9 mouse cellular contexts compared by ENCODE assay signal in the genomic region with DNA sequence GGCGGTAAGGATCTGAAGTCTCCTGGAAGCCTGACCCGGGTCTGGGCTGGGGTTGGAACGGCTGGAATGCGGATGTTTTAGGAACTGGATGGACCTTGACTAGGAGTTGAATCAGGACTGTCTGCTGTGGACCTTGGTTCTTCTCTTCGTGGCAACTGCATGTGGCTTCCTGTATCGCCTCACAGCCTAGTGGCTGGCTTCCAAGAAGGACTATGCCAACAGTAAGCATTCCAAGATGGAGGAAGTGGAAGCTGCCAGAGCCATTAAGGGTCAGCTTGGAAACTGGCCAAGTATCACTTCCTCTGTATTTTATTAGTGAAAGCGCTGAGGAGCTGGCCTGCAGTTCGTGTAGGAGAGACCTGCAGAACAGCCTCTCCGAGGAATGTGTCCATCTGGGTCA.
DNase-seq lines count a peak whose midpoint lies in the region; ATAC-seq lines count a peak whose summit lies in the region.
"Had no signal": no experiment of that assay in that cellular context is flagged by ENCODE, and none has a peak within 500 bp of the region (broad histone marks: within the 10 kb centered on the region; RNA-seq: fewer than 3 reads in every experiment).

No protein-coding gene starts in this region.

- peak; percentile 82 for DNase-seq in layer of hippocampus, adult 9-11 months
- DNase-seq in layer of hippocampus, postnatal 25 days (ENCODE audit: extremely low spot score in 1 of 2, low spot score in 1 of 2), result no peak
- peak; percentile 76 for DNase-seq in Muller cell, postnatal 12 days (ENCODE audit: inconsistent ontology term)
- DNase-seq in cerebellum, postnatal 14 days, result peak; percentile 87 to 91
- peak; percentile 48 to 49 for DNase-seq in layer of hippocampus, postnatal 10 days (ENCODE audit: low spot score in 2 of 2)
- no peak for DNase-seq in thymus, adult 18-20 months

- H3K9me3 ChIP-seq in heart, embryonic 16.5 days (replicated peaks; ENCODE audit: control insufficient read depth, low read length), result peaks cover 5% of the 10 kb centered on the region
- H3K9me3 ChIP-seq in neural tube, embryonic 15.5 days (replicated peaks), result no peaks in the 10 kb centered on the region

- H3K36me3 ChIP-seq in heart, embryonic 16.5 days (ENCODE audit: control insufficient read depth, insufficient read depth), result no peaks in the 10 kb centered on the region
- no peaks in the 10 kb centered on the region for H3K36me3 ChIP-seq in neural tube, embryonic 15.5 days

- 26% methylated on average over 9 of the region's 9 CpGs for WGBS in heart, embryonic 16.5 days
- 66% methylated on average over 9 of the region's 9 CpGs for WGBS in neural tube, embryonic 15.5 days

- H3K4me1 ChIP-seq in heart, embryonic 16.5 days (ENCODE audit: control insufficient read depth, insufficient read depth, low read length), result peaks cover 29% of the 10 kb centered on the region
- peaks cover 29% of the 10 kb centered on the region for H3K4me1 ChIP-seq in neural tube, embryonic 15.5 days

- peak overlapping the region; percentile 37 for H3K4me2 ChIP-seq in heart, embryonic 16.5 days (ENCODE audit: low read depth, low read length)
- no peak overlapping the region for H3K4me2 ChIP-seq in neural tube, embryonic 15.5 days

- no peaks in the 10 kb centered on the region for H3K27me3 ChIP-seq in heart, embryonic 16.5 days (ENCODE audit: control insufficient read depth, insufficient read depth, low read length)
- no peaks in the 10 kb centered on the region for H3K27me3 ChIP-seq in neural tube, embryonic 15.5 days (replicated peaks)

- peak overlapping the region; percentile 26; the same call in 1 of the 2 replicates for H3K9ac ChIP-seq in heart, embryonic 16.5 days (ENCODE audit: low read length)
- no peak overlapping the region for H3K9ac ChIP-seq in neural tube, embryonic 15.5 days (replicated peaks)

- H3K4me3 ChIP-seq in heart, embryonic 16.5 days (ENCODE audit: low read length), result no peak overlapping the region
- H3K4me3 ChIP-seq in neural tube, embryonic 15.5 days (replicated peaks), result no peak overlapping the region
- H3K4me3 ChIP-seq: megakaryocyte, embryonic 14.5 days had no signal

- peak overlapping the region; percentile 89 for H3K27ac ChIP-seq in heart, embryonic 16.5 days (ENCODE audit: low read length)
- H3K27ac ChIP-seq in neural tube, embryonic 15.5 days (replicated peaks), result peak overlapping the region; percentile 48; the same call in 1 of the 2 replicates

- peak; percentile 73 for ATAC-seq in heart, embryonic 16.5 days (replicated peaks; ENCODE audit: extremely low read depth, insufficient read depth, low FRiP score)
- no peak for ATAC-seq in neural tube, embryonic 15.5 days (ENCODE audit: low FRiP score)

Comparison
In these comparisons a context has a peak if more than half of its experiments do, and no peak if none do; other contexts are left out.
1. DNase-seq: peak in layer of hippocampus, adult 9-11 months (single experiment), Muller cell, postnatal 12 days (single experiment), cerebellum, postnatal 14 days (2 of 2) and layer of hippocampus, postnatal 10 days (2 of 2); none in layer of hippocampus, postnatal 25 days (0 of 2) and thymus, adult 18-20 months (0 of 2).